Mouse (Mus musculus): ENCODE results near the gene Gm20532. TPM values are rescaled to one million over a fixed set of nuclear protein-coding genes. Genes with fewer than 3 reads are reported as not detected.

Gene Gm20532
- polyA plus RNA-seq, 1 experiment: not detected

DNA sequence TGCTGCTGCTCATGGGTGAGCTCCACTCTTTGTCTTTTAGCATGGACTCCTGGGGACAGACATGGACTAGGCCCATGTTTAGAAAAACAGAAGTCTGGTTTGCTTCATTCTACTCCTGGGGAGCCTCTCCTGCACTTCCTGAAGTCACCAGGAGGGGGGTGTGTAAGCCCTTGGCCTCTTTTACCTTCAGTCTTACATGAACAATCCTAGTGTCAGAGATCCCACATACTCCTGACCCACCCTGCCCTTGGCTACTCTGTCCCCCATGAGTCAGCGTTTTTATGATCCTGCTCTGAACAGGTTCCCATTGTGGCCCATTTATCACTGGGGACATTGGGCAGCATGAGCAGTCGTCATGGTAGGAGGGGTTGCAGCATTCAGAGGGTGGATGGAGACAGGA lies 57.5 kb downstream of the Gm20532 start:
- no peak overlapping the region for H3K4me2 ChIP-seq (ENCODE audit: low read depth)
- no peaks in the 10 kb centered on the region for H3K36me3 ChIP-seq (ENCODE audit: control insufficient read depth, insufficient read depth)
- H3K79me2 ChIP-seq (ENCODE audit: control insufficient read depth, insufficient read depth): peaks cover 10% of the 10 kb centered on the region
- no peaks in the 10 kb centered on the region for H3K27me3 ChIP-seq (ENCODE audit: control insufficient read depth, insufficient read depth, insufficient read length)
- TF ChIP-seq MYOD1 (IDR thresholded peaks at IDR 0.05; ENCODE audit: control insufficient read depth in 1 of 3, insufficient read length in 2 of 3, low read depth in 2 of 3): no peak
- no peak for TF ChIP-seq SRF (IDR thresholded peaks at IDR 0.05; ENCODE audit: control insufficient read depth, insufficient read length, low read depth)
- no peak for TF ChIP-seq POLR2A (IDR thresholded peaks at IDR 0.05; ENCODE audit: insufficient read length, low read depth)
- no peak for TF ChIP-seq MYOG (IDR thresholded peaks at IDR 0.05; ENCODE audit: control insufficient read depth in 1 of 3, insufficient read depth in 1 of 3, insufficient read length in 2 of 3, low read depth in 2 of 3)
- no peak for TF ChIP-seq TCF12 (IDR thresholded peaks at IDR 0.05; ENCODE audit: insufficient read depth, poor library complexity, severe bottlenecking)
- TF ChIP-seq CEBPB (IDR thresholded peaks at IDR 0.05; ENCODE audit: insufficient read depth, poor library complexity, severe bottlenecking): no peak
- no peak for TF ChIP-seq POLR2AphosphoS2 (IDR thresholded peaks at IDR 0.05; ENCODE audit: insufficient read length, low read depth)
- TF ChIP-seq TCF3 (IDR thresholded peaks at IDR 0.05; ENCODE audit: insufficient read length, low read depth): no peak
- H3ac ChIP-seq (ENCODE audit: control insufficient read depth, insufficient read length): no peak overlapping the region
- no peak overlapping the region for H3K4me3 ChIP-seq

DNA sequence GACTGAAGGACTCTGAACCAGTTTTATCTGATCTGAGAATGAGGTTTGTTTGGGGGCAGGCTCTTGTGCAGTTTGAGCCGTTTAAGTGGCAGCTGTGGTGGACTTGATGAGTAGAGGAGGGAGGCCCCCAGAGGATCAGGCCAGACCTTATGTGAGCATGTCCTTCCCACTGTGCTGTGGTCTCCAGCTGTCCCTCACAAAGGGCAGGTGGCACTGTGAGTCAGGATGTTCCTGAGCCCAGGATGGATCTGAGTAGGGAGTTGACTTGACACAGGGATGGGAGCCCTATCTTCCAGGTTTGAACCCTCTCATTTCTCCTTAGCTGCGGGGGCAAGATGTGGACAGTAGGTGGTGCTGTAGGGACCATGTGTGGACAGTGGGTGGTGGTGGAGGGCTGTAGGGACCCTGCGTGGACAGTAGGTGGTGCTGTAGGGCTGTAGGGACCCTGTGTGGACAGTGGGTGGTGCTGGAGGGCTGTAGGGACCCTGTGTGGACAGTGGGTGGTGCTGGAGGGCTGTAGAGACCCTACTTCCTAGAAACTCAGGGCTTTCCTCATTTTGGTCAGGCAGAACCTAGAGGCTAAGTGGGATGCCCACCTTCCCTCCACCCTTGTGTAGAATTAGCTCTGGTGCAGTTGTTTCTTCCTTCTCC lies 60.3 kb downstream of the Gm20532 start:
- Histone ChIP-seq H3K4me2 (ENCODE audit: low read depth) (no peak overlapping the region), H3ac (ENCODE audit: control insufficient read depth, insufficient read length) (no peak overlapping the region), H3K27me3 (ENCODE audit: control insufficient read depth, insufficient read depth, insufficient read length) (no peaks in the 10 kb centered on the region), H3K36me3 (ENCODE audit: control insufficient read depth, insufficient read depth) (no peaks in the 10 kb centered on the region), H3K79me2 (ENCODE audit: control insufficient read depth, insufficient read depth) (no peaks in the 10 kb centered on the region), H3K4me3 (no peak overlapping the region)
- TF ChIP-seq MYOG (IDR thresholded peaks at IDR 0.05; ENCODE audit: control insufficient read depth in 1 of 3, insufficient read depth in 1 of 3, insufficient read length in 2 of 3, low read depth in 2 of 3) (peak in 1 of 3 experiments; percentile 10), SRF (IDR thresholded peaks at IDR 0.05; ENCODE audit: control insufficient read depth, insufficient read length, low read depth) (peak; percentile 62), MYOD1 (IDR thresholded peaks at IDR 0.05; ENCODE audit: control insufficient read depth in 1 of 3, insufficient read length in 2 of 3, low read depth in 2 of 3) (peak in 1 of 3 experiments; percentile 5), REST (IDR thresholded peaks at IDR 0.05; ENCODE audit: insufficient read depth, insufficient read length) (no peak)

DNA sequence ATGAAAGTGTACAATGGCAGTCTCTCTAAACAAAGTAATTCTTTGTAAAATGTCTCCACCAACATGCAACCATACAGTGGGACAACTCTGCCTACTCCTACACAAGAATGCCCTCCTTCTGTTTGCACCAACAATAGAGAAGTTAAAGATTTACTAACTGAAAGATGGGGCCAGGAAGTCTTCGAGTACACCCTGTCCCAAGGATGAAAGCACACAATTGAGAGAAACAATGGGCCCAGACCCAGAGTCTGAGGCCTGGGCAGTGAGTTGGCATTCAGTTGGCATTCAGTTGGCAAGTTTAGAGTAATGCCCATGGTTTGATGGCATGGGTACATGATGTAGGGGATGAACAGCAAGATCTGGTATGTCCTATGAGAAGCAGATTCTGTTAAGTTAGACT lies 68.2 kb downstream of the Gm20532 start:
- H3K36me3 ChIP-seq (ENCODE audit: control insufficient read depth, insufficient read depth): no peaks in the 10 kb centered on the region
- TF ChIP-seq MYOD1 (IDR thresholded peaks at IDR 0.05; ENCODE audit: control insufficient read depth in 1 of 3, insufficient read length in 2 of 3, low read depth in 2 of 3) (no peak), CEBPB (IDR thresholded peaks at IDR 0.05; ENCODE audit: insufficient read depth, poor library complexity, severe bottlenecking) (no peak), MYOG (IDR thresholded peaks at IDR 0.05; ENCODE audit: control insufficient read depth in 1 of 3, insufficient read depth in 1 of 3, insufficient read length in 2 of 3, low read depth in 2 of 3) (no peak), POLR2AphosphoS2 (IDR thresholded peaks at IDR 0.05; ENCODE audit: insufficient read length, low read depth) (no peak), USF1 (IDR thresholded peaks at IDR 0.05; ENCODE audit: low read depth) (no peak), TCF12 (IDR thresholded peaks at IDR 0.05; ENCODE audit: insufficient read depth, poor library complexity, severe bottlenecking) (no peak), REST (IDR thresholded peaks at IDR 0.05; ENCODE audit: insufficient read depth, insufficient read length) (no peak), TCF3 (IDR thresholded peaks at IDR 0.05; ENCODE audit: insufficient read length, low read depth) (no peak), MAX (IDR thresholded peaks at IDR 0.05; ENCODE audit: low read depth) (no peak), POLR2A (IDR thresholded peaks at IDR 0.05; ENCODE audit: insufficient read length, low read depth) (no peak), SRF (IDR thresholded peaks at IDR 0.05; ENCODE audit: control insufficient read depth, insufficient read length, low read depth) (no peak)

DNA sequence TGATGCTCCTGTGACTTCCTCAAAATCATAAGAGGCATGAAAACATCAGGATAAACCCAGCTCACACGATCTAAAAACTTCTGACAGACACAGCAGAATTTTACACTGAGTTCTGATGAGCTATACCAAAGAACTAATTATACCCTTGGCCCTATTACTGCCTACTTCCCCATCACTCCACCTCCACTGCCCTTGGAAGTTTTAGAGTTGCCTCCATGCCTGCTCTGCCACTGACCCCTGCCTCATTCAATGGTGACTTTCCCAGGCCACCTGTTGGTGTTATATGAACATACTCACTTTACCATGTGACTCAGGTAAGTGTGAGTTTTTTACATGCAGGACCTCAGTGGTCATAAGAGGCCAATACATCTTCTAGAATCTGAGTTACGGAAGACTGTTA lies 71.0 kb downstream of the Gm20532 start:
- no peak for TF ChIP-seq TCF3 (IDR thresholded peaks at IDR 0.05; ENCODE audit: insufficient read length, low read depth)
- no peak for TF ChIP-seq TCF12 (IDR thresholded peaks at IDR 0.05; ENCODE audit: insufficient read depth, poor library complexity, severe bottlenecking)
- no peak for TF ChIP-seq POLR2AphosphoS2 (IDR thresholded peaks at IDR 0.05; ENCODE audit: insufficient read length, low read depth)
- no peak for TF ChIP-seq USF1 (IDR thresholded peaks at IDR 0.05; ENCODE audit: low read depth)
- no peak for TF ChIP-seq MYOD1 (IDR thresholded peaks at IDR 0.05; ENCODE audit: control insufficient read depth in 1 of 3, insufficient read length in 2 of 3, low read depth in 2 of 3)
- no peak for TF ChIP-seq CEBPB (IDR thresholded peaks at IDR 0.05; ENCODE audit: insufficient read depth, poor library complexity, severe bottlenecking)
- no peak for TF ChIP-seq MYOG (IDR thresholded peaks at IDR 0.05; ENCODE audit: control insufficient read depth in 1 of 3, insufficient read depth in 1 of 3, insufficient read length in 2 of 3, low read depth in 2 of 3)
- TF ChIP-seq MAX (IDR thresholded peaks at IDR 0.05; ENCODE audit: low read depth): no peak
- no peak for TF ChIP-seq POLR2A (IDR thresholded peaks at IDR 0.05; ENCODE audit: insufficient read length, low read depth)
- no peak for TF ChIP-seq REST (IDR thresholded peaks at IDR 0.05; ENCODE audit: insufficient read depth, insufficient read length)
- no peak for TF ChIP-seq E2F4 (IDR thresholded peaks at IDR 0.05; ENCODE audit: insufficient read depth)
- no peak for TF ChIP-seq SRF (IDR thresholded peaks at IDR 0.05; ENCODE audit: control insufficient read depth, insufficient read length, low read depth)
- Histone ChIP-seq H3K4me2 (ENCODE audit: low read depth) (no peak overlapping the region), H3K4me3 (no peak overlapping the region), H3K27me3 (ENCODE audit: control insufficient read depth, insufficient read depth, insufficient read length) (peaks cover 8% of the 10 kb centered on the region), H3K36me3 (ENCODE audit: control insufficient read depth, insufficient read depth) (no peaks in the 10 kb centered on the region), H3ac (ENCODE audit: control insufficient read depth, insufficient read length) (no peak overlapping the region), H3K79me2 (ENCODE audit: control insufficient read depth, insufficient read depth) (no peaks in the 10 kb centered on the region)

More for the DNA sequence above, 68.2 kb downstream of the Gm20532 start:
- Histone ChIP-seq H3K27me3 (ENCODE audit: control insufficient read depth, insufficient read depth, insufficient read length) (no peaks in the 10 kb centered on the region), H3K79me2 (ENCODE audit: control insufficient read depth, insufficient read depth) (no peaks in the 10 kb centered on the region), H3K4me2 (ENCODE audit: low read depth) (no peak overlapping the region), H3K4me3 (no peak overlapping the region), H3ac (ENCODE audit: control insufficient read depth, insufficient read length) (no peak overlapping the region)

Data from myocyte (in vitro differentiated cells).